Mouse (Mus musculus): ENCODE results near the gene Cdk15. TPM values are rescaled to one million over a fixed set of nuclear protein-coding genes. Genes with fewer than 3 reads are reported as not detected.

The Cdk15 gene
- not detected for total RNA-seq (2023)

GRCm38 (mm10) chr1:59256751-59257231, at the start of gene Cdk15:
Gene Cdk15 (plus strand): TSS chr1:59256906.

GRCm38 (mm10) chr1:59236856-59237441, 19.8 kb upstream of the Cdk15 start, which contains the start of gene Als2:
Gene Als2 (minus strand): TSS chr1:59237231.

Other genes starting within 250 kb of the Cdk15 start
- gene C2cd6, start 162.0 kb upstream of the Cdk15 start, total RNA-seq (2023) = not detected
- gene Tmem237, start 136.5 kb upstream of the Cdk15 start, total RNA-seq (2023) = 1 to 10 TPM; 3.1 to 5.4 TPM
- under 1 TPM; 0.15 to 0.40 TPM for gene Mpp4, start 93.5 kb upstream of the Cdk15 start, total RNA-seq (2023)
- gene Als2, start 19.7 kb upstream of the Cdk15 start, total RNA-seq (2023) = 1 to 10 TPM; 6.3 to 6.8 TPM
- 1 to 10 TPM; 3.0 to 3.3 TPM for gene Fzd7, start 225.5 kb downstream of the Cdk15 start, total RNA-seq (2023)

Measured in neutrophil, adult 59 days (primary cell).